Mouse (Mus musculus) limb, embryonic 14.5 days (tissue): ENCODE results near the gene Tll2. TPM values are rescaled to one million over a fixed set of nuclear protein-coding genes. Genes with fewer than 3 reads are reported as not detected.

Source experiments
- ATAC-seq: fragments of 200-750 bp; cut with Nextera tagmentation; 2 replicates; pipeline ENCODE4 v1.8.0; 2017; ENCODE audit warnings: low read depth, moderate number of reproducible peaks, moderate TSS enrichment; ENCODE audit not compliant: low FRiP score
- DNase-seq: peaks from one replicate; pipeline ENCODE4 v3.0.0-alpha.2; 2015; ENCODE audit warnings: low spot score
- H3K27ac ChIP-seq: fragments of 300-500 bp; sonication (generic); replicated peaks from 2 replicates; pipeline ENCODE4 v1.5.1; 2014; ENCODE audit warnings: low read depth, mild to moderate bottlenecking, low read length, moderate library complexity, mixed read lengths
- H3K27me3 ChIP-seq: fragments of 300-500 bp; sonication (generic); 2 replicates; pipeline ENCODE4 v1.6.1; 2014; ENCODE audit warnings: low read length, mixed read lengths; ENCODE audit not compliant: control insufficient read depth, insufficient read depth
- H3K36me3 ChIP-seq: fragments of 300-500 bp; sonication (generic); 2 replicates; pipeline ENCODE4 v1.6.1; 2014; ENCODE audit warnings: mild to moderate bottlenecking, low read length, moderate library complexity, mixed read lengths; ENCODE audit not compliant: control insufficient read depth, insufficient read depth
- H3K4me1 ChIP-seq: fragments of 300-500 bp; sonication (generic); 2 replicates; pipeline ENCODE4 v1.6.1; 2014; ENCODE audit warnings: antibody characterized with exemption, low read length, mixed read lengths; ENCODE audit not compliant: control insufficient read depth, insufficient read depth
- H3K4me2 ChIP-seq: fragments of 300-500 bp; sonication (generic); replicated peaks from 2 replicates; pipeline ENCODE4 v1.6.1; 2014; ENCODE audit warnings: low read depth, mild to moderate bottlenecking, low read length, moderate library complexity; ENCODE audit not compliant: severe bottlenecking
- H3K4me3 ChIP-seq: fragments of 300-500 bp; sonication (generic); replicated peaks from 2 replicates; pipeline ENCODE4 v1.5.1; 2014; ENCODE audit warnings: low read length
- H3K9ac ChIP-seq: fragments of 300-500 bp; sonication (generic); 2 replicates; pipeline ENCODE4 v1.6.1; 2014; ENCODE audit warnings: mild to moderate bottlenecking, low read depth, low read length, moderate library complexity; ENCODE audit not compliant: severe bottlenecking
- H3K9me3 ChIP-seq: fragments of 300-500 bp; sonication (generic); 2 replicates; pipeline ENCODE4 v1.6.1; 2016; ENCODE audit warnings: low read length; ENCODE audit not compliant: control insufficient read depth
- POLR2A ChIP-seq: fragments of 200-500 bp; IDR thresholded peaks from 2 replicates; pipeline ENCODE4 v1.8.0; 2012; ENCODE audit warnings: inconsistent platforms, mild to moderate bottlenecking, moderate library complexity, borderline replicate concordance; ENCODE audit not compliant: insufficient read depth, insufficient read length; ENCODE audit errors: extremely low read depth
- WGBS: fragments of 180-500 bp; shearing (Covaris S2); extraction: QIAGEN DNeasy Blood & Tissue Kit; methylation state at CpG from one replicate; pipeline ENCODE4 v1.1.7; 2014; 5-methylcytosine and 5-hydroxymethylcytosine counted together
- polyA plus RNA-seq, 2 experiments: library from polyadenylated mRNA; depleted of rRNA in 1 of 2; stranded (reverse) in 1 of 2; unstranded in 1 of 2; fragments of >200 nt; fragmentation: Nextera tagmentation in 1 of 2; extraction: Ambion mirVana in 1 of 2; gene quantifications; 2 replicates each; pipeline versions ENCODE4 v1.2.1 to v1.2.3; 2012 to 2014

Tll2 gene
- polyA plus RNA-seq, 2 experiments: 1.0 to 1.7 TPM

- DNase-seq (no peak), ATAC-seq (no peak)
- TF ChIP-seq POLR2A: no peak
- Histone ChIP-seq H3K4me2 (no peak overlapping the region), H3K36me3 (no peaks in the 10 kb centered on the region), H3K4me1 (no peaks in the 10 kb centered on the region), H3K4me3 (no peak overlapping the region), H3K27ac (no peak overlapping the region), H3K27me3 (no peaks in the 10 kb centered on the region), H3K9ac (no peak overlapping the region), H3K9me3 (no peaks in the 10 kb centered on the region)
- 70% methylated on average over 6 of the region's 6 CpGs for whole genome bisulfite sequencing
Observed at GRCm38 (mm10) chr19:41190876-41191434, 15.7 kb downstream of the Tll2 start.

GRCm38 (mm10) chr19:41177331-41177730, 29.3 kb downstream of the Tll2 start:
- H3K9ac ChIP-seq: no peak overlapping the region
- H3K4me2 ChIP-seq: no peak overlapping the region
- no peak overlapping the region for H3K4me3 ChIP-seq
- no peaks in the 10 kb centered on the region for H3K27me3 ChIP-seq
- no peaks in the 10 kb centered on the region for H3K9me3 ChIP-seq
- DNase-seq (no peak), ATAC-seq (no peak)
- no peaks in the 10 kb centered on the region for H3K4me1 ChIP-seq
- no peak overlapping the region for H3K27ac ChIP-seq
- no peak for TF ChIP-seq POLR2A
- H3K36me3 ChIP-seq: no peaks in the 10 kb centered on the region
- 56% methylated on average over 6 of the region's 6 CpGs for WGBS

DNA sequence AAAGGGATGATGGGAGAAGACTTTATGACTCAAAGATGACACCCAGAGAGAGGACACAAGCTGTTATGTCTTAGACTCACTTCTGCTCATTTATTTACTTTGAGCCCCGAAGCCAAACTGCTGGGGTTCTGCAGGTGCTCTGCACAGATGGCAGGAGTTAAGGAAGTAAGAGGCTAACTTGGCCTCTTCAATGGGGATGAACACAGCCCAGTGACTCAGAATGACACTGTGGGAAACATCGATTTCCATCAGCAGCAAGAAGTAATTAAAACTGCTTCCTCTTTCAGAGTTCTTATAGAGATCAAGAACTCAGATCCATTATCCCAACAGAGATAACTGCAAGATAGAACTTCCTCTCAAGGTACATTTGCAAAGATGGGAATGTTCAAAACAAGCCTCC, 29.8 kb downstream of the Tll2 start:
- WGBS: 71% methylated on average over 2 of the region's 2 CpGs
- H3K9me3 ChIP-seq: no peaks in the 10 kb centered on the region
- no peak for TF ChIP-seq POLR2A
- ATAC-seq (no peak), DNase-seq (no peak)
- no peaks in the 10 kb centered on the region for H3K4me1 ChIP-seq
- no peaks in the 10 kb centered on the region for H3K36me3 ChIP-seq
- no peak overlapping the region for H3K9ac ChIP-seq
- no peak overlapping the region for H3K4me2 ChIP-seq
- no peaks in the 10 kb centered on the region for H3K27me3 ChIP-seq
- H3K27ac ChIP-seq: no peak overlapping the region
- H3K4me3 ChIP-seq: no peak overlapping the region

DNA sequence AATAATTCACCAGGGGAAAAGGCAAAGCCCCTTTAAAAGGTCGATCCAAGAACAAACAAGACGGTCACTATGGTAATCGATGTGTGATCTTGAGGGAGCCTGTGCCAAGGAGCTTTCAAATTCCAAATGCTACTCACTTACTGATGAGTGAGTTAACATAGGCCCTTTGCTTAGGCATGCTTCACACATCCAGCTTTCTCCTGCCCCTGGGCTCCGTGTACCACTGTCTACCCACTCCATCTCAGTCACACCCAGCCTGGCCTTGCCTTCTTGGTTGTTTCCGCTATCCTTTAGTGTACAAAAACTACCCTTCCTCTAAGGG, 40.8 kb downstream of the Tll2 start:
- no peak overlapping the region for H3K4me3 ChIP-seq
- no peaks in the 10 kb centered on the region for H3K4me1 ChIP-seq
- H3K4me2 ChIP-seq: no peak overlapping the region
- H3K9ac ChIP-seq: no peak overlapping the region
- WGBS: 82% methylated on average over 5 of the region's 5 CpGs
- TF ChIP-seq POLR2A: no peak
- H3K27ac ChIP-seq: no peak overlapping the region
- ATAC-seq (no peak), DNase-seq (no peak)
- H3K36me3 ChIP-seq: no peaks in the 10 kb centered on the region
- H3K27me3 ChIP-seq: no peaks in the 10 kb centered on the region
- H3K9me3 ChIP-seq: no peaks in the 10 kb centered on the region

DNA sequence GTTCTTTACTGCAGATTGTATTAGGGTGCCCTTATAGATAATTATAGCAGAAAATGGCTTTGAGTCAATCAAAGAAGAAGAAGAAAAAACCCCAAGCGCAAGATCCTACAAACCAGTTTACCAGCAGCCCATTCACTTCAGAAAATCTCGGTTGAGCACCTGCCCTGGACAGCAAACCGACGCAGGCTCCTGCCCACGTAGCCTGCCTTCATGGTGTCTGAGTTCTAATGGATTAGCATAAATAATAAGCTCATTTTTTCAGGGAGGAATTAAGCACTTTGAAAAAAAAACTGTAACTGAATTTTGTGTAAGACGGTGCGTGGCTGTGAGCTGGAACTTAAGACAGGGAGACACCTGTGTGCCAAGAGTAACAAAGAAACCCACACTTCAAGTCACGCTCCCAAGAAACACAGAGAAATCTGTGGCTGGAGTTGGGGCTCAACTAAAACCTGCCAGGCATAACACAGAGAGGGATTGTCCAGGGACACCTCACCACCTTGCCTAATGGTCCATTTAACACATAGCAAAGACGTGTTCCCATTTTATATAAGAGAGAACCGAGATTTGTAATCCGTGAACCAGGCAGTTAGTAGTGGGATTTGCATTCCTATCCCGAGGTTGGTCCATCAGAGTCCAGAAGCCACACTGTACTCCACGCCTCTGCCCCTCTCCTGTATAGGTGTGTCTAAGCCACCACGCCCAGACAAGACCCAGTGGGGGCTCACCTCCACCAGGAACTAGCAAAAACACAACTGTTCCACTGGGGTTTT, 41.3 kb downstream of the Tll2 start:
- ATAC-seq: no peak
- Histone ChIP-seq H3K9ac (no peak overlapping the region), H3K4me2 (no peak overlapping the region), H3K9me3 (no peaks in the 10 kb centered on the region), H3K27me3 (no peaks in the 10 kb centered on the region), H3K27ac (no peak overlapping the region), H3K4me1 (no peaks in the 10 kb centered on the region), H3K36me3 (no peaks in the 10 kb centered on the region), H3K4me3 (no peak overlapping the region)
- no peak for TF ChIP-seq POLR2A
- DNase-seq: no peak
- WGBS: 75% methylated on average over 14 of the region's 14 CpGs
